Mouse (Mus musculus): Measurements from ENCODE around the gene Rtn2. TPM values are rescaled to one million over a fixed set of nuclear protein-coding genes. Genes with fewer than 3 reads are reported as not detected.

Rtn2 gene
- polyA plus RNA-seq, 3 experiments from 2014 or later, result not detected

Other genes starting within 250 kb of the Rtn2 start
- gene Rsph6a, start 227.9 kb upstream of the Rtn2 start, polyA plus RNA-seq (2017; shearing (Covaris generic)), result not detected
- under 1 TPM in 1 of 3 experiments, not detected in 2; 0.27 TPM for gene Dmwd, start 206.4 kb upstream of the Rtn2 start, polyA plus RNA-seq (2017; shearing (Covaris generic))
- not detected for gene Dmpk, start 198.8 kb upstream of the Rtn2 start, polyA plus RNA-seq (2017; shearing (Covaris generic))
- 1 to 10 TPM in 2 of 3 experiments, under 1 TPM in 1; 0.15 to 1.2 (median 1.0) TPM for gene Six5, start 188.0 kb upstream of the Rtn2 start, polyA plus RNA-seq (2017; shearing (Covaris generic))
- gene Gm4969, start 164.3 kb upstream of the Rtn2 start, polyA plus RNA-seq (2017; shearing (Covaris generic)), result under 1 TPM in 1 of 3 experiments, not detected in 2; 0.11 TPM
- gene Fbxo46, start 162.8 kb upstream of the Rtn2 start, polyA plus RNA-seq (2017; shearing (Covaris generic)), result 10 to 100 TPM; 18.3 to 20.6 (median 20.0) TPM
- gene Qpctl, start 133.3 kb upstream of the Rtn2 start, polyA plus RNA-seq (2017; shearing (Covaris generic)), result 10 to 100 TPM in 1 of 3 experiments, 1 to 10 TPM in 2; 7.7 to 10.0 (median 8.5) TPM
- 10 to 100 TPM; 73.5 to 94.3 (median 75.9) TPM for gene Snrpd2, start 132.9 kb upstream of the Rtn2 start, polyA plus RNA-seq (2017; shearing (Covaris generic))
- gene Gipr, start 116.5 kb upstream of the Rtn2 start, polyA plus RNA-seq (2017; shearing (Covaris generic)), result not detected
- 10 to 100 TPM; 10.2 to 16.5 (median 16.5) TPM for gene Eml2, start 106.2 kb upstream of the Rtn2 start, polyA plus RNA-seq (2017; shearing (Covaris generic))
- gene Gpr4, start 70.1 kb upstream of the Rtn2 start, polyA plus RNA-seq (2017; shearing (Covaris generic)), result under 1 TPM in 1 of 3 experiments, not detected in 2; 0.13 TPM
- 10 to 100 TPM; 14.3 to 20.8 (median 16.6) TPM for gene Opa3, start 54.3 kb upstream of the Rtn2 start, polyA plus RNA-seq (2017; shearing (Covaris generic))
- gene Vasp, start 10.8 kb upstream of the Rtn2 start, polyA plus RNA-seq (2017; shearing (Covaris generic)), result 100 to 1,000 TPM in 1 of 3 experiments, 10 to 100 TPM in 2; 74.0 to 103 (median 94.6) TPM
- 1 to 10 TPM in 2 of 3 experiments, under 1 TPM in 1; 0.74 to 3.1 (median 2.1) TPM for gene Ppm1n, start 2.6 kb upstream of the Rtn2 start, polyA plus RNA-seq (2017; shearing (Covaris generic))
- gene Fosb, start 27.4 kb downstream of the Rtn2 start, polyA plus RNA-seq (2017; shearing (Covaris generic)), result 1 to 10 TPM in 2 of 3 experiments, under 1 TPM in 1; 0.98 to 8.0 (median 2.0) TPM
- gene Ercc1, start 62.2 kb downstream of the Rtn2 start, polyA plus RNA-seq (2017; shearing (Covaris generic)), result 10 to 100 TPM; 51.1 to 68.7 (median 55.2) TPM
- 10 to 100 TPM in 2 of 3 experiments, 1 to 10 TPM in 1; 8.9 to 22.4 (median 17.6) TPM for gene Cd3eap, start 76.9 kb downstream of the Rtn2 start, polyA plus RNA-seq (2017; shearing (Covaris generic))
- not detected for gene Ppp1r13l, start 77.1 kb downstream of the Rtn2 start, polyA plus RNA-seq (2017; shearing (Covaris generic))
- 10 to 100 TPM in 2 of 3 experiments, 1 to 10 TPM in 1; 7.8 to 10.9 (median 10.8) TPM for gene Ercc2, start 99.4 kb downstream of the Rtn2 start, polyA plus RNA-seq (2017; shearing (Covaris generic))
- 1 to 10 TPM; 1.5 to 4.8 (median 2.7) TPM for gene Klc3, start 121.5 kb downstream of the Rtn2 start, polyA plus RNA-seq (2017; shearing (Covaris generic))
- gene Ckm, start 122.2 kb downstream of the Rtn2 start, polyA plus RNA-seq (2017; shearing (Covaris generic)), result under 1 TPM in 1 of 3 experiments, not detected in 2; 0.25 TPM
- gene Mark4, start 176.2 kb downstream of the Rtn2 start, polyA plus RNA-seq (2017; shearing (Covaris generic)), result 1 to 10 TPM in 1 of 3 experiments, under 1 TPM in 2; 0.87 to 1.3 (median 0.89) TPM
- not detected for gene Exoc3l2, start 180.7 kb downstream of the Rtn2 start, polyA plus RNA-seq (2017; shearing (Covaris generic))
- gene Bloc1s3, start 225.7 kb downstream of the Rtn2 start, polyA plus RNA-seq (2017; shearing (Covaris generic)), result under 1 TPM; 0.63 to 0.99 (median 0.65) TPM
- gene Trappc6a, start 225.8 kb downstream of the Rtn2 start, polyA plus RNA-seq (2017; shearing (Covaris generic)), result 10 to 100 TPM; 24.6 to 47.8 (median 43.3) TPM
- gene Nkpd1, start 235.2 kb downstream of the Rtn2 start, polyA plus RNA-seq (2017; shearing (Covaris generic)), result not detected